Mouse (Mus musculus) layer of hippocampus, adult 9-11 months (tissue): ENCODE data around the gene Socs3.

ENCODE experiments used
- DNase-seq: peaks from one replicate; pipeline ENCODE4 v3.0.0; 2022

The Socs3 gene

GRCm38 (mm10) chr11:117971100-117971499 is 1.3 kb upstream of the Socs3 start:
- DNase-seq, result no peak

DNA sequence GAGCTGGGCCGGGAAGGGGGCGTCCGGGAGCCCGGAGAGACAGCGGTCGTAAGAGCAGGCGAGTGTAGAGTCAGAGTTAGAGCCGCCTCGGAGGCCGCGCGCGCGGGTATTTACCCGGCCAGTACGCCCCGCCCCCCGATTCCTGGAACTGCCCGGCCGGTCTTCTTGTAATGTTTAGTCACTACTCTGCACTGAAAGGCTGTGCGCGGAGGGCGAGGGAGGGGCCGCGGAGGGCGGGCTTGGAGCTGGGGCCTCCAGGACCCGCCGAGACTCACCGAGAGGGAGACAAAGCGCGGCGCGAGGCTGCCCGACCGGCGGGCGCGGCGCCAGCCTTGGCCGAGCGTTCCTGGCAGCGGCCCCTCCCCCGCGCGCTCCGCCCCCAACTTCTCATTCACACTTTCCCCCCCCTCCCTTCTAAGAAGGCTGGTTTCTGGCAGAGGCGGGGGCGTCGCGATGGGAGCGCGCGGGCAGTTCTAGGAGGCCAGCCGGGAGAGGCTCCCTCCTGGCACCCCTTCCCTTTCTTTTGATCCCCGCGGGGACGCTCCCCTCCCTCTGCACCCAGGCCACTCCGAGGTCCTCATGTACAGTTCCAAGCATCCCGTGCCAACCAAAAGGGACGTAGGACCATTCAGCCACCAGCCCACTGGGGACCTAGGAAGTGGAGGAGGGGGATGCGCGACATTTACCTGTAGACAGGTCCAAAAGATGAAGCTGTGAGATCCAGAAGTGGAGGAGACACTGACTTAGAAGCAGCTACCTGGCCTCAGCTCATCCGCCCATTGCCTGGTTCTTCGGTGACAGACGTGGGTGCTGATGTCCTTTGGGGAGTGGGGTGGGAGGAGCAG is 525 bp downstream of the Socs3 start:
- peak; percentile 96 for DNase-seq

- DNase-seq, result no peak
Measured at GRCm38 (mm10) chr11:117968716-117969099, 1.1 kb downstream of the Socs3 start.

GRCm38 (mm10) chr11:117968016-117968671 is 1.7 kb downstream of the Socs3 start:
- DNase-seq, result no peak

DNA sequence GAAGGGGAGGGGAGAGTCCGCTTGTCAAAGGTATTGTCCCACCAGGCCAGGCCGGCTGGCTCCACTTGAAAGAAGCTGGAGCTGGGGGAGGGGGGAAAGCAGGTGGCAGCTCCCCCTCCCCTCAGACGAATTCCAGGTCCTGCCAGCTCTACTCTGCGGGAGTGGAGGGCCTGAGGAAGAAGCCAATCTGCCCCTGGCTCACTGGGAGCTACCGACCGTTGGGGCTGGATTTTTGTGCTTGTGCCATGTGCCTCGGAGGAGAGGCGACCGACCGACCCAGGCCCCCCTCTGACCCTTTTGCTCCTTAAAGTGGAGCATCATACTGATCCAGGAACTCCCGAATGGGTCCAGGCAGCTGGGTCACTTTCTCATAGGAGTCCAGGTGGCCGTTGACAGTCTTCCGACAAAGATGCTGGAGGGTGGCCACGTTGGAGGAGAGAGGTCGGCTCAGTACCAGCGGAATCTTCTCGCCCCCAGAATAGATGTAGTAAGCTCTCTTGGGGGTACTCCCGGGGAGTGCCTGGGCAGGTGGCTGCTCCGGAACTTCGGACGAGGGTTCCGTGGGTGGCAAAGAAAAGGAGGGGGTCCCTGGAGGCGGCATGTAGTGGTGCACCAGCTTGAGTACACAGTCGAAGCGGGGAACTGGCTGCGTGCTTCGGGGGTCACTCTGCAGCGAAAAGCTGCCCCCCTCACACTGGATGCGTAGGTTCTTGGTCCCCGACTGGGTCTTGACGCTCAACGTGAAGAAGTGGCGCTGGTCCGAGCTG is 2.4 kb downstream of the Socs3 start:
- DNase-seq, result peak; percentile 21

DNA sequence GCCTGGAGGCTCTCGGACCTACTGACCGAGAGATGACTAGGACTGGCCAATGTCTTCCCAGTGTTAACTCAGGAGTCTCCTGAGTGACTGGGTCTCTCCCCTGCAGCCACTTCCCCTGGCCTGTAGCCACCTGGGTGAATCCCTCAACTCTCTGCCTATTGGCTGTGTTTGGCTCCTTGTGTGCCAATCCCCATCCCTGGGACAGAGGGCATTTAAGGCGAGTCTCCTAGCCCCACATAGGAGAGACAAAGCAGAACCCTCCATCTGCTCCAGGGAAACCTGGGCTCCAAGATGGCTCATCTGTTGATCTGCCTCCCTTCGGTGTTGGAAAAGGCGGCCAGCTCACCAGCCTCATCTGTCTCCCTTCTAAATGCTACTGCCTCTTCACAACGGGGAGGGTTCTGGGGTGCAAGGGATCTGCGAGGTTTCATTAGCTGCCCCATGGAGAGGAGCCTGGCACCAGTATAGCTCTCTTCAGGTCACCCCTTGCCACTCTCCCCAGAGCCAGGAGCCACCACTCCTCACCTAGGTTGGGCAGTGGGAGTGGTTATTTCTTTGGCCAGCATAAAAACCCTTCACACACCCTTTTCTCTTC is 3.2 kb downstream of the Socs3 start:
- no peak for DNase-seq

DNA sequence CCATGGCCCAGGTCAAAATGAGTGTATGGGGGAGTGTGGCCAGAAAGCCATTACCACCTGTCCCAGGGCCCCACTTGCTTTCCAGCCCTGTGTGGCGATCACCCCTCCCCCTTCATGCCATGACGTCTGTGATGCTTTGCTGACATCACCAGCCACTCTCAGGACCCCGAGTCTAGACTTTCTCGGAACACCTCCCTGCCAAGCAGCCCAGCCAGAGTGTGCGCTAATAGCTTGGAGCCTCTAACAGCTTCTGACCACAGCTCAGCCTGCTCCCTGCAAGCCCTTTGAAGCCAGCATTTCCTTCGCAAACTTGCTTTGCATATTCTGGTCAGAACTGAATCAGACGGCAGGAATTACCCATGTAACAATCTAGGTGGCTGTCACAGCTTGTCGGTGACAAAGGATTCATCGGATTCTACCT is 4.3 kb downstream of the Socs3 start:
- no peak for DNase-seq

- no peak for DNase-seq
Measured at GRCm38 (mm10) chr11:117965052-117965451, 4.8 kb downstream of the Socs3 start.

GRCm38 (mm10) chr11:117964294-117964693 is 5.6 kb downstream of the Socs3 start:
- no peak for DNase-seq

DNA sequence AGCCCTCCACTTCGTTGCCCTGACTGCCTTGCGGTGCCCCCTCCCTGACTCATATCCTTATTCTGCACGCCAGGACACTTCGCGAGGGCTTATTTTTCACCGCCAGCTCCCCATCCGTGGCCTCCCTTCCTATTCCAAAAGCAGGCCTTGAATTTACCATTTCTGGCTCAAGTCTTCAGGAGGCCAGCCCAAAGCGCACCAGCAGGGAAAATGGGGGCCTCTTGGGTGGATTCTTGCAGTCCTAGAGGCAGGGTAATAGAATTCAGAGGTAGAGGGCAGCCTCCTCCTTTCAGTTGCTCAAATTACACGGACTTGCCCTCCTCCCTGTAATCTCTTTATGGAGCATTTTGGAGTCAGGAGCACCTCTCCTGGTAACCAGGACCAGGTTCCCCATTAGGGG is 6.0 kb downstream of the Socs3 start:
- DNase-seq, result no peak

- DNase-seq, result peak; percentile 96
Measured at GRCm38 (mm10) chr11:117963091-117963793, 6.6 kb downstream of the Socs3 start.

- DNase-seq, result peak; percentile 62
Measured at GRCm38 (mm10) chr11:117962228-117963067, 7.4 kb downstream of the Socs3 start.

DNA sequence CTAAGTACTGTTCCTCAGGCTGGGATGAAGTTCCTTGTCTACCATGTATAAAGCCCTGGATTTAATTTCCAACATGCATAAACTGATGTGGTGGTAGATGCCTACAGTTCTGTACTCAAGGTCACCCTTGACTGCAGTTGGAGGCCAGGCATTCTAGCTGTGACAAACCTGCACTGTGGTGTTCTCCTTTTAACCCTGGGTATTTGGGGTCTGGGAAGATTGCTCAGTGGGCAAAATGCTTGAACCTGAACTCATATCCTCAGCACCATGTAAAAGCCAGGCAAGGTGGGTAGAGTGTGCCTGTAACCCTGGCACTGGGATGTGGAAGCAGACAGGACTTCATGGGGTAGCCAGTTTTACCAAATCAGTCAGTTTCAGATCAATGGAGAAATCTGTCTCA is 9.2 kb downstream of the Socs3 start:
- DNase-seq, result no peak

DNA sequence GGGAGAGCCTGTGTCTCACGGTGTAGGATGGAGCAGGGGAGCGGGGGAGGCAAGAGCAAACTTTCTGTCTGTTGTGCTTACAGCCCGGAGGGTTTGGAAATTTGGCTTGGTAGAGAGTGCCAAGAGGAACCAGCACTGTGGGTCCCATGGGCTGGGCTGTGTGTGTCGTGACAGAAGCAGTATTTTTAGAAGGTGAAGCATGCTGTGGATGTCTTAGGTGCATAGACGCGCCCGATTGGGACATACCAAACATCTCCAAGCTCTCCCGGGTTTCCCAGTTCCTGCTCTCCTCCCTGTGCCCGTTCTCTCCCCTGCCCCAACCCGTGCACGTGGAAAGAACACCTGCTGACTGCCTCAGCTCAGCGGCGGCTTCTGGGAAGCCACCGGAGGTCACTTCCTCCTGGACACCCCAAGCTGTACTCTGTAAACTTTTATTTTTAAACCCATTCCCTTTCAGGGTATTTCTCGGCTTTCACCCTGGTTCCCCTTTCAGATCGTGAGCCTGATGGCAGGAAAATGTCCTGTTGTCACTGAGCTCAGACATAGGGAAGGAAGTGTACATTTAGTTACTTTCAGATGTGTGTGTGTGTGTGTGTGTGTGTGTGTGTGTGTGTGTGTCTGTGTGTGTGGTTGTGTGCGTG is 10.0 kb downstream of the Socs3 start:
- DNase-seq, result peak; percentile 73

GRCm38 (mm10) chr11:117959166-117959565 is 10.7 kb downstream of the Socs3 start:
- no peak for DNase-seq

GRCm38 (mm10) chr11:117958197-117958596 is 11.7 kb downstream of the Socs3 start:
- peak; percentile 27 for DNase-seq

DNA sequence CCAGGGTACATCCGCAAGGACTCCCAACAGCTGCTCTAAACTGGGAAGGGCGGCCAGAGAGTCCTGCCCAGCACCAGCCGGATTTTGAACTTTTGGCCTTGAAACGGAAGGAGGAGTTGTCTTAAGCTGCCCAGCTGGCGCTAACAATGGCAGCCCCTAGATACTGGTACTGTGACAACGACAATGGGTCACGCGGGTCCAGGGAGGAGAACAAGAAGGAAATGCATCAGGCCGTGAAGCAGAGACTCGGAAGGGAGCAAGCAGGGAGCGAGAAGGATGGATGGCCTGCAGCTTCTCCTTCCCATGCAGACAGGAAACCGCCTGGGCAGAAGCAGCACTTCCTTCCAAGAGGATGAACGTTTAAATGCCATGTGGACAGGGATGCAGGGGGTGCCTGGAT is 14.2 kb downstream of the Socs3 start:
- peak; percentile 17 for DNase-seq

DNA sequence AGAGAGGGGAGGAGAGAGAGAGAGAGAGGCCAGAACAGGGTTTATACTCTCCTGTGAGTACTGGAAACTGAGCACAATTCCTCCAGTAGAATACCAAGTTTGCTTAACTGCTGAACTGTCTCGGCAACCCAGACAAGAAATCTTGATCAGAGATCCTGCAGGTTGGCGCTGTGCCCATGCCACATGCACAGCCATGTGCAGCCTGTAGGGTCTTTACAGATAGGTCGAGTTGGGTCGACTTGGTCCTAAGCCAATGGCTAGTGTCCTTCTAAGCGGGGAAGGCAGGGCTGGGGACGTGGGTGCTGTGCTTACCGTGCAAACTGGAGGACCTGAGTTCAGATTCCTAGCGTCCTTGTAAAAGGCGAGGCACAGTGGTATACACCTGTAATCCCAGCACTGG is 15.0 kb downstream of the Socs3 start:
- no peak for DNase-seq

DNA sequence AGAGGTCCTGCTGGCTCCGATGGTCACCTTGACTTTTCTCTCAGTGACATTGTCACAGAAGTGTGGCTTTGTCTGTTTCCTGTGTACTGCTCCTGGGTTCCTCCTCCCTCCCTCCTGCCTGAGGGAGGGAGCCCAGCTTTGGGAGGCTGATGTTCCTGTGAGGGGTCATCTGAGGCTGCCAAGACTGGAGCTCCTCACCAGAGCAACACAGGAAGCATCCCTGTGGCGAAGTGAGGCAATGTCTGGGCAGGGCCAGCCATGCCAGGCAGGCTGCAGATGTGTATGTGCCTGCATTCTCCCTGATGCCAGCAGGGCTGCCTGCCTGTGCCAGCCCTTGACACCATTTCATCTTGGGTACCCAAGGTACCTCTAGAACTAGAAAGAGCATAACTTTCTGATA is 15.8 kb downstream of the Socs3 start:
- peak; percentile 25 for DNase-seq

GRCm38 (mm10) chr11:117952174-117952933 is 17.5 kb downstream of the Socs3 start:
- DNase-seq, result no peak
